Mouse (Mus musculus) thymus, postnatal 4 days (tissue): Measurements from ENCODE around the gene Stard3.

ENCODE experiments used
- DNase-seq: peaks from one replicate; pipeline ENCODE4 v3.0.0; 2021

The Stard3 gene

GRCm38 (mm10) chr11:98400161-98400726 is 42.1 kb downstream of the Stard3 start, which contains the start of gene Pgap3:
Pgap3 (minus strand) TSS chr11:98400490.
- peak; percentile 89 for DNase-seq

- DNase-seq: no peak
These were observed 42.6 kb downstream of the Stard3 start for GRCm38 (mm10) chr11:98400816-98401215.

GRCm38 (mm10) chr11:98406621-98407020 is 48.5 kb downstream of the Stard3 start:
- DNase-seq: no peak

GRCm38 (mm10) chr11:98408872-98409271 is 50.7 kb downstream of the Stard3 start:
- DNase-seq: no peak

DNA sequence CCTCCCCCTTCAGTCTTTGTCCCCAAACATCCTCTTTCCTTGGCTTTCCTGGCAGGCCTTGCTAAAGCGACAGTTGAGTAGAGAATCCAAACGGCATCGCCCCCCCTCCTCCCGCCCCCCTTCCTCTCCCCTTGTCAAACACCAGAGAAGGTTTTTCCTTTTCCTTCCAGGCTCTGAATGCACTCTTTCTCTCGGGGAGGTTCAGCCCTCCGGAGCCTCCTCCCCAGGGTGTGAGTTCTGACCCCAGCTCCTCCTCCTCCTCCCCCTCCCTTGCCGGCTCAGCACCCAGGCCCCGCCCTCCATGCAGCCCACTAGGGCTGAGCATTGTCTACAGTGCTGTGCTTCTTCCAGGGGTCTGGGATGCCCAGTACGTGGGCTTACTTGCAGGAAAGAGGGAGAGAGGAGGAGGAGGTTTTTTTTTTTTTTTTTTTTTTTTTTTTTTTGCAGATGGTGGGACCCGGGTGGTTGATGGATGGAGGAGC is 51.2 kb downstream of the Stard3 start:
- no peak for DNase-seq

DNA sequence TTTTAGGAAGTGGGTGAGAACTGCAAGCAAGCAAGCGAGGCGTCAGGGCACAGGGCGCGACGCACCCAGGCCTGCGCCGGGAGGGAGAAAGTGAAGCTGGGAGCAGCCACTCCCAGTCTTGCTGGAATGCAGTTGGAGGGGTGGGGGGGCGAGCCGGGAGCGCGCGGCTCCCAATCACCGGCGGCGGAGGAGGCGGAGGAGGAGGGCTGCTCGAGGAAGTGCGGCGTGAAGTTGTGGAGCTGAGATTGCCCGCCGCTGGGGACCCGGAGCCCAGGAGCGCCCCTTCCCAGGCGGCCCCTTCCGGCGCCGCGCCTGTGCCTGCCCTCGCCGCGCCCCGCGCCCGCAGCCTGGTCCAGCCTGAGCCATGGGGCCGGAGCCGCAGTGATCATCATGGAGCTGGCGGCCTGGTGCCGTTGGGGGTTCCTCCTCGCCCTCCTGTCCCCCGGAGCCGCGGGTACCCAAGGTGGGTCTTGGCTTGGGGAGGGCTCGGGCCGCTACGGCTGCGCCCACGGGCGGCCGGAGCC is 54.2 kb downstream of the Stard3 start, which contains the start of gene Erbb2:
Erbb2 (plus strand) TSS at position 198 of the 524 bp plus-strand sequence.
- DNase-seq: peak; percentile 56

DNA sequence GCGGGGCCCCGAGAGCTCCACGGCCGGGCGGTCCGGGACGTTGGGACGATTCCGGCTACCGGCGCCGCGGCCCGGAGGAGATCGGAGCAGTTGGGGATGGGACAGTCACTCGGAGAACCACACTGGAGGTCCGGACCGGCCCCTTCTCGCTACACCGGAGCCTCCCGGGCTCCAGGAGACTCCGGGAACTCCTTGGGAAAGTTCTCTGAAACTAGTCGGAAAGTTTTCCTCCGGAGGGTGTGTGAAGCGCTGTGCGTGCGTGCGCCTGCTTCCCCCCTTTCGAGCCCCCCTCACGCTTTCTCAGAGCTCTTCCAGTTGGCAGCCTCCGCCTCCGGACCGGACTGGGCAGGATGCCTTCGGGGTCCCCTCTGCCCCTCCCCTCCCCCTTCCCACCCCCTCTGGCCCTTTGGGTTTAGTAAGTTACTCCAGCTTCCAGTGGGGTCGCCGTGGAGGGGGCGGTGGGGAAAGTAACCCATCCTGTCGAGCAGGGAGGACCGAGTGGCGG is 54.7 kb downstream of the Stard3 start:
- DNase-seq: no peak

- DNase-seq: no peak
These were observed 55.6 kb downstream of the Stard3 start for GRCm38 (mm10) chr11:98413731-98414130.

DNA sequence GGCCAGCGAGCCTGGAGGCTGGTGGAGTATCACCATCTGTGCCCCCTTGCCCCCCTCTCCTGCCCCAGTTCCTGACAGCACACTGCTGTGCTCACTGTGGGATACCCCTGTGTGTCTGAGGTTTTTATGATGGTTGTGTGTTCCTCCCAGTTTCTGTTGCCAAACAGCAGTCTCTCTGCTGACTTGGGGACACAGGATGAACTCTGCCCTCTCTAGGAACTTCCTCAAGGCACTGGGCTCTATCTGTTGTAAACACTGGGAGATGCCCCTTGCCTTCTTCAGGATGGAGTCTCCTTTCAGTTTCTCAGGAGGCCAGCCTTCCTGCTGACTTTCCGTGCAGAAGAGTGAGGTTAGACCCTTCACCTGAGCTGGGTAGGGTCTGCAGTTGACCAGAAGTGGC is 56.0 kb downstream of the Stard3 start:
- DNase-seq: no peak

- DNase-seq: no peak
These were observed 58.9 kb downstream of the Stard3 start for GRCm38 (mm10) chr11:98417074-98417473.

DNA sequence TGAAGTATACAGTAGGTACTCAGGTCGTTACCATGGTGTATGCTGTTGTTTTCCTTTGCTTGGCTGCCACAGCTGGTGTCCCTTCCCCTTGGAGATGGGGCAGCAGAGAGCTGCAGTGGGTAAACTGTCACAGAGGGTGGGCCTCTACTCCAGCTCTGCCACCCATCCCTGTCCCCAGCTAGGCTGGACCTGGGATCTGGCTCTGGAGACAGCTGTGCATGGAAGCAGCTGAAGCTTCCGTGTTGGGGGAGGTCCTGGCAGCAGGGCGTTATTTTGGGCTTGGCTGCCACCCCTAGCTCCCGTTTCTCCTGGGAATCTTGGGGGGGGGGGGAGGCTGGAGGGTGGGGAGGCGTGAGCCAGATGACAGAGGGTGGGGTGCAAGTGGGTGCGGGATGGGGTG is 60.1 kb downstream of the Stard3 start:
- DNase-seq: no peak

- no peak for DNase-seq
These were observed 60.9 kb downstream of the Stard3 start for GRCm38 (mm10) chr11:98418939-98419547.

DNA sequence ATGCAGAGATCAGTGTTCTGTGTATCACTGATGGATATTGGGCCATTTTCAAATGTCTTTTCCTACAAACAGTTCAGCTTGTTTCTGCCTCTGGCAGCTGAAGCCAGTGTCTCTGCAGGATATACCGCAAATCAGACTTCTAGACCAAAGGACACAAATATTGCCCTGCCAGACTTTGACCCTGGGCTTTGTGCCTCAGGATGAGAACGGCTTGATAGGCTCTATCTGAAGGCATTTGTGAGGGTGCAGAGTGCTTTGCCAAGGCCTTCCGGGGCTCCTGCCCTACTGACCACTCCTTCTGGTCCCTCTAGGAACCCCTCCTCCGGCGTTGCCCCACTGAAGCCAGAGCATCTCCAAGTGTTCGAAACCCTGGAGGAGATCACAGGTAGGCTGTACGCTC is 68.4 kb downstream of the Stard3 start:
- no peak for DNase-seq

GRCm38 (mm10) chr11:98428436-98428835 is 70.3 kb downstream of the Stard3 start:
- no peak for DNase-seq
